ENCODE assay signal across 23 mouse cellular contexts in genomic region chr5:41766406-41767010, GRCm38 (mm10). TPM values are rescaled to one million over a fixed set of nuclear protein-coding genes. Genes with fewer than 3 reads are reported as not detected.
DNase-seq lines count a peak whose midpoint lies in the region; ATAC-seq lines count a peak whose summit lies in the region.
"Had no signal": no experiment of that assay in that cellular context is flagged by ENCODE, and none has a peak within 500 bp of the region (broad histone marks: within the 10 kb centered on the region; RNA-seq: fewer than 3 reads in every experiment).

No protein-coding gene starts in this region.

- peaks cover 67% of the 10 kb centered on the region for H3K27me3 ChIP-seq in heart, embryonic 10.5 days (ENCODE audit: insufficient read depth, poor library complexity, severe bottlenecking)
- H3K27me3 ChIP-seq in neural tube, embryonic 15.5 days (replicated peaks): peaks cover 69% of the 10 kb centered on the region
- H3K27me3 ChIP-seq in splenic B cell, adult 2 months (ENCODE audit: control insufficient read depth, insufficient read depth, low read length, poor library complexity, severe bottlenecking): 0 out of 2 replicates have a peak, but pooled peaks cover 2% of the 10 kb centered on the region

- H3K4me3 ChIP-seq in heart, embryonic 10.5 days: 0 out of 2 replicates have a peak overlapping the region, but pooled peaks have one; percentile 53
- H3K4me3 ChIP-seq in neural tube, embryonic 15.5 days (replicated peaks): no peak overlapping the region
- H3K4me3 ChIP-seq: left cerebral cortex, adult 2 months had no signal

- intact Hi-C loops in heart, postnatal 36 days (cut with DNase I): loop anchor here (5.0 kb wide), 1 partner anchor 109 kb away; no protein-coding TSS in a partner anchor

- H3K36me3 ChIP-seq in heart, embryonic 10.5 days: no peaks in the 10 kb centered on the region
- H3K36me3 ChIP-seq in neural tube, embryonic 15.5 days: no peaks in the 10 kb centered on the region
- no peaks in the 10 kb centered on the region for H3K36me3 ChIP-seq in splenic B cell, adult 2 months (ENCODE audit: control insufficient read depth, insufficient read depth, low read length, poor library complexity, severe bottlenecking)
- H3K36me3 ChIP-seq: embryonic facial prominence, embryonic 12.5 days; heart, embryonic 15.5 days; limb, embryonic 15.5 days; midbrain, embryonic 13.5 days had no signal

- no peaks in the 10 kb centered on the region for H3K9me3 ChIP-seq in heart, embryonic 10.5 days
- H3K9me3 ChIP-seq in neural tube, embryonic 15.5 days (replicated peaks): no peaks in the 10 kb centered on the region
- H3K9me3 ChIP-seq: embryonic facial prominence, embryonic 12.5 days; heart, embryonic 15.5 days; limb, embryonic 15.5 days; midbrain, embryonic 13.5 days had no signal

- 1% methylated on average over 27 of the region's 27 CpGs for WGBS in heart, embryonic 10.5 days
- 2% methylated on average over 27 of the region's 27 CpGs for WGBS in neural tube, embryonic 15.5 days

- no peak overlapping the region for H3K4me2 ChIP-seq in neural tube, embryonic 15.5 days

- H3K9ac ChIP-seq in neural tube, embryonic 15.5 days (replicated peaks): no peak overlapping the region
- H3K9ac ChIP-seq: embryonic facial prominence, embryonic 12.5 days; heart, embryonic 15.5 days; limb, embryonic 15.5 days; liver, postnatal 0 days; midbrain, embryonic 13.5 days had no signal

- no peak overlapping the region for H3K27ac ChIP-seq in heart, embryonic 10.5 days
- H3K27ac ChIP-seq in neural tube, embryonic 15.5 days (replicated peaks): no peak overlapping the region
- H3K27ac ChIP-seq: embryonic facial prominence, embryonic 12.5 days; heart, embryonic 15.5 days; left cerebral cortex, adult 2 months; limb, embryonic 15.5 days; midbrain, embryonic 13.5 days had no signal

- peaks cover 29% of the 10 kb centered on the region for H3K4me1 ChIP-seq in heart, embryonic 10.5 days
- peaks cover 39% of the 10 kb centered on the region for H3K4me1 ChIP-seq in neural tube, embryonic 15.5 days

- no peak for DNase-seq in heart, embryonic 10.5 days (ENCODE audit: low spot score)
- no peak for DNase-seq in heart, postnatal 36 days
- DNase-seq in neural tube, embryonic 10.5 days (ENCODE audit: extremely low spot score, low spot score): peak; percentile 57
- DNase-seq in embryo, embryonic 9.5 days (ENCODE audit: extremely low spot score): peak; percentile 52
- DNase-seq in splenic B cell, adult 2 months (ENCODE audit: low read depth, low spot score): peak; percentile 13
- DNase-seq in right cerebral cortex, postnatal 4 days: no peak
- DNase-seq: adrenal gland, postnatal 25 days; cerebellum, adult 9-11 months; gastrocnemius, postnatal 25 days; kidney, adult 9 months; liver, postnatal 0 days; thymus, adult 18-20 months had no signal

- no peak for ATAC-seq in neural tube, embryonic 15.5 days (ENCODE audit: low FRiP score)
- ATAC-seq in activated CD4-positive, CD25-positive, alpha-beta regulatory T cell, adult 4 months: no peak
- ATAC-seq: hindbrain, embryonic 16.5 days; liver, postnatal 0 days had no signal

RNA-seq across cellular contexts. Expression of gene Nkx3-2, which starts 2.2 kb away (rescaled TPM):
- 0.48 and 2.7 TPM in 2 replicates for polyA plus RNA-seq in heart, embryonic 10.5 days (2016; fragmentation: Nextera tagmentation; extraction: Ambion mirVana)
- total RNA-seq in heart, postnatal 36 days (2021): not detected
- 0.23 and 0.82 TPM in 2 replicates for polyA plus RNA-seq in neural tube, embryonic 15.5 days (2015; fragmentation: Nextera tagmentation; extraction: Ambion mirVana)
- polyA plus RNA-seq in activated CD4-positive, CD25-positive, alpha-beta regulatory T cell, adult 4 months (2017; shearing (Covaris generic)): not detected
- total RNA-seq: adrenal gland, postnatal 25 days; layer of hippocampus, adult 18-20 months; left cerebral cortex, adult 2 months; MEL had no signal
- polyA plus RNA-seq: frontal cortex, adult 2 months; heart, embryonic 15.5 days; hindbrain, embryonic 16.5 days; liver, postnatal 0 days; midbrain, embryonic 13.5 days had no signal

RNA-seq across cellular contexts. Expression of gene Rab28, which starts 58.6 kb away (rescaled TPM):
- 36.1 and 48.1 TPM in 2 replicates for polyA plus RNA-seq in heart, embryonic 10.5 days (2016; fragmentation: Nextera tagmentation; extraction: Ambion mirVana)
- 10 to 100 TPM; 88.5 to 91.7 TPM for total RNA-seq in heart, postnatal 36 days (2021)
- 56.5 and 63.7 TPM in 2 replicates for polyA plus RNA-seq in neural tube, embryonic 15.5 days (2015; fragmentation: Nextera tagmentation; extraction: Ambion mirVana)
- 10 to 100 TPM; 23.0 to 24.1 TPM for polyA plus RNA-seq in activated CD4-positive, CD25-positive, alpha-beta regulatory T cell, adult 4 months (2017; shearing (Covaris generic))

Comparison
In these comparisons a context has a peak if more than half of its experiments do, and no peak if none do; other contexts are left out.
1. DNase-seq: peak in neural tube, embryonic 10.5 days (single experiment), embryo, embryonic 9.5 days (single experiment) and splenic B cell, adult 2 months (single experiment); none in heart, embryonic 10.5 days (single experiment), heart, postnatal 36 days (0 of 2) and right cerebral cortex, postnatal 4 days (single experiment).